Mouse (Mus musculus): ENCODE data around the gene Slc4a5.
"Not testable (repeated sequence)": the region's sequence is repeated elsewhere in the genome, so short reads cannot be mapped to it uniquely, and the experiment has no call there.

Slc4a5 gene

GRCm38 (mm10) chr6:83311206-83311605, 91.6 kb downstream of the Slc4a5 start:
- DNase-seq (ENCODE audit: low spot score in 2 of 2) = no peak

- DNase-seq (ENCODE audit: low spot score in 2 of 2) = no peak
These were observed 92.4 kb downstream of the Slc4a5 start for GRCm38 (mm10) chr6:83312021-83312420.

- DNase-seq (ENCODE audit: low spot score in 2 of 2) = peak; percentile 18 to 22
These were observed 92.9 kb downstream of the Slc4a5 start for GRCm38 (mm10) chr6:83312514-83312913.

- DNase-seq (ENCODE audit: low spot score in 2 of 2) = no peak
These were observed 95.7 kb downstream of the Slc4a5 start for GRCm38 (mm10) chr6:83315293-83315692.

- DNase-seq (ENCODE audit: low spot score in 2 of 2) = no peak
These were observed 96.4 kb downstream of the Slc4a5 start for GRCm38 (mm10) chr6:83316022-83316421.

- DNase-seq (ENCODE audit: low spot score in 2 of 2) = peak; percentile 92 to 94
These were observed 97.6 kb downstream of the Slc4a5 start for GRCm38 (mm10) chr6:83317108-83317741.

- DNase-seq (ENCODE audit: low spot score in 2 of 2) = peak; percentile 60 to 62
These were observed 102.3 kb downstream of the Slc4a5 start for GRCm38 (mm10) chr6:83321927-83322326.

- DNase-seq (ENCODE audit: low spot score in 2 of 2) = no peak
These were observed 103.2 kb downstream of the Slc4a5 start for GRCm38 (mm10) chr6:83322794-83323193.

- DNase-seq (ENCODE audit: low spot score in 2 of 2) = peak in 1 of 2 experiments; percentile 19
These were observed 104.2 kb downstream of the Slc4a5 start for GRCm38 (mm10) chr6:83323652-83324419.

GRCm38 (mm10) chr6:83325525-83326393, 106.1 kb downstream of the Slc4a5 start, which contains the start of the genes Mthfd2 and Mob1a:
Mthfd2 (minus strand) TSS chr6:83325908.
Mob1a (plus strand) TSS chr6:83326016.
- peak; percentile 94 to 95 for DNase-seq (ENCODE audit: low spot score in 2 of 2)

GRCm38 (mm10) chr6:83326394-83326736, 106.7 kb downstream of the Slc4a5 start:
- DNase-seq (ENCODE audit: low spot score in 2 of 2) = no peak

GRCm38 (mm10) chr6:83326761-83327160, 107.1 kb downstream of the Slc4a5 start:
- DNase-seq (ENCODE audit: low spot score in 2 of 2) = no peak

GRCm38 (mm10) chr6:83327591-83328190, 108.1 kb downstream of the Slc4a5 start:
- DNase-seq (ENCODE audit: low spot score in 2 of 2) = no peak

GRCm38 (mm10) chr6:83341387-83341786, 121.8 kb downstream of the Slc4a5 start:
- no peak for DNase-seq (ENCODE audit: low spot score in 2 of 2)

- DNase-seq (ENCODE audit: low spot score in 2 of 2) = no peak
These were observed 123.3 kb downstream of the Slc4a5 start for GRCm38 (mm10) chr6:83342957-83343356.

- not testable (repeated sequence) for DNase-seq (ENCODE audit: low spot score in 2 of 2)
These were observed 125.7 kb downstream of the Slc4a5 start for GRCm38 (mm10) chr6:83345285-83345684.

- DNase-seq (ENCODE audit: low spot score in 2 of 2) = no peak
These were observed 128.3 kb downstream of the Slc4a5 start for GRCm38 (mm10) chr6:83347916-83348315.

GRCm38 (mm10) chr6:83348873-83349272, 129.2 kb downstream of the Slc4a5 start, which contains the start of gene Bola3:
Bola3 (plus strand) TSS chr6:83349147.
- DNase-seq (ENCODE audit: low spot score in 2 of 2) = no peak

- peak; percentile 91 for DNase-seq (ENCODE audit: low spot score in 2 of 2)
These were observed 129.8 kb downstream of the Slc4a5 start for GRCm38 (mm10) chr6:83349274-83349958.

GRCm38 (mm10) chr6:83350172-83350571, 130.5 kb downstream of the Slc4a5 start:
- no peak for DNase-seq (ENCODE audit: low spot score in 2 of 2)

GRCm38 (mm10) chr6:83350851-83351405, 131.3 kb downstream of the Slc4a5 start:
- no peak for DNase-seq (ENCODE audit: low spot score in 2 of 2)
